Mouse (Mus musculus) midbrain, embryonic 10.5 days (tissue): ENCODE results near the gene Zkscan17. TPM values are rescaled to one million over a fixed set of nuclear protein-coding genes. Genes with fewer than 3 reads are reported as not detected.
A peak's percentile ranks its signal among the peaks of the same experiment; 100 is the strongest.
"Not testable (repeated sequence)": the region's sequence is repeated elsewhere in the genome, so short reads cannot be mapped to it uniquely, and the experiment has no call there.

Experiments used
- DNase-seq: peaks from one replicate; pipeline ENCODE4 v3.0.0-alpha.2; 2017; ENCODE audit warnings: low spot score
- H3K27ac ChIP-seq: fragments of 300-500 bp; sonication (generic); replicated peaks from 2 replicates; pipeline ENCODE4 v1.5.1; 2016; ENCODE audit warnings: mild to moderate bottlenecking
- H3K27me3 ChIP-seq: fragments of 300-500 bp; sonication (generic); 2 replicates; pipeline ENCODE4 v1.6.1; 2016; ENCODE audit warnings: low read depth, mild to moderate bottlenecking; ENCODE audit not compliant: poor library complexity, severe bottlenecking
- H3K36me3 ChIP-seq: fragments of 300-500 bp; sonication (generic); 2 replicates; pipeline ENCODE4 v1.6.1; 2016; ENCODE audit warnings: mild to moderate bottlenecking, moderate library complexity
- H3K4me1 ChIP-seq: fragments of 300-500 bp; sonication (generic); 2 replicates; pipeline ENCODE4 v1.6.1; 2016
- H3K4me3 ChIP-seq: fragments of 300-500 bp; sonication (generic); 2 replicates; pipeline ENCODE4 v1.5.1; 2016; ENCODE audit warnings: mild to moderate bottlenecking, moderate library complexity
- H3K9me3 ChIP-seq: fragments of 300-500 bp; sonication (generic); replicated peaks from 2 replicates; pipeline ENCODE4 v1.6.1; 2016; ENCODE audit warnings: mild to moderate bottlenecking
- WGBS: fragments of 180-500 bp; shearing (Covaris S2); methylation state at CpG from one replicate; pipeline ENCODE4 v1.1.7; 2016; 5-methylcytosine and 5-hydroxymethylcytosine counted together
- polyA plus RNA-seq: library from polyadenylated mRNA; unstranded; fragments of >200 nt; fragmentation: Nextera tagmentation; extraction: Ambion mirVana; gene quantifications from 2 replicates; pipeline ENCODE4 v1.2.1, GENCODE M21; 2016

Zkscan17 gene
- 36.4 and 37.7 TPM in 2 replicates for polyA plus RNA-seq

- Histone ChIP-seq H3K27me3 (no peaks in the 10 kb centered on the region), H3K4me3 (no peak within 1 kb of the TSS), H3K9me3 (peaks cover 4% of the 10 kb centered on the region; the same call in 1 of the 2 replicates), H3K4me1 (peaks cover 7% of the 10 kb centered on the region; the same call in 1 of the 2 replicates), H3K27ac (no peak within 1 kb of the TSS), H3K36me3 (no peaks in the 10 kb centered on the region)
- 55% methylated on average over 8 of the region's 8 CpGs for WGBS
- peak; percentile 25 for DNase-seq
Observed at GRCm38 (mm10) chr11:59526472-59527080, at the start of gene Zkscan17. TSS of gene Zkscan17 (minus strand) at chr11:59526751.

- not testable (repeated sequence) for H3K4me3 ChIP-seq
Observed at GRCm38 (mm10) chr11:59576135-59576534, 49.6 kb upstream of the Zkscan17 start, which contains the start of gene Olfr222. TSS of gene Olfr222 (minus strand) at chr11:59576235.

DNA sequence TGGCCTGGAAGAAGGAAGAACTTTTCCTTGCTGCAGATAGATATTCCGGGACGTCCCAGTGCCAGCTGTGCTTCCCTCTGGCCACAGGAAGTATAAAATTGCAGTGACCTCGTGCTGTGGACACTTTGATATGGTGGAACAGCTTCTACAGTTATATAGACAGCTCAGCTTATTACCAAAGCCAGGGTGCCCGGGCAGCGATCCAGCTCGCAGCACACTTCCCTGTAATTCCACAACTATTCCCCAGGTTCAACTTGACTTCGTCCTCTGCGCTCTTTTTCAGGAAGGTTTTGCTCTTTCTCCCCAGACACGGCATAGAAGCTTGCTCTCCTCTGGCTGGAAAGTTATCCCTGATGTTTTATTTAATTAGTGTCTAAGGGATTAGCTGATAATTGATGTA is 49.2 kb upstream of the Zkscan17 start:
- H3K27ac ChIP-seq = no peak overlapping the region
- 68% methylated on average over 9 of the region's 9 CpGs for WGBS
- no peaks in the 10 kb centered on the region for H3K36me3 ChIP-seq
- no peak for DNase-seq
- H3K27me3 ChIP-seq = 0 out of 2 replicates have a peak, but pooled peaks cover 4% of the 10 kb centered on the region
- no peaks in the 10 kb centered on the region for H3K9me3 ChIP-seq
- H3K4me1 ChIP-seq = no peaks in the 10 kb centered on the region
- no peak overlapping the region for H3K4me3 ChIP-seq

More at GRCm38 (mm10) chr11:59576135-59576534, 49.6 kb upstream of the Zkscan17 start, which contains the start of gene Olfr222:
- not testable (repeated sequence) for H3K36me3 ChIP-seq, H3K4me1 ChIP-seq, H3K9me3 ChIP-seq, H3K27me3 ChIP-seq, H3K27ac ChIP-seq, DNase-seq

GRCm38 (mm10) chr11:59569306-59569705 is 42.8 kb upstream of the Zkscan17 start:
- no peaks in the 10 kb centered on the region for H3K36me3 ChIP-seq
- H3K27me3 ChIP-seq = 0 out of 2 replicates have a peak, but pooled peaks cover 4% of the 10 kb centered on the region
- WGBS = 76% methylated on average over 3 of the region's 3 CpGs
- no peak overlapping the region for H3K27ac ChIP-seq
- H3K4me3 ChIP-seq = no peak overlapping the region
- no peak for DNase-seq
- no peaks in the 10 kb centered on the region for H3K9me3 ChIP-seq
- H3K4me1 ChIP-seq = no peaks in the 10 kb centered on the region

- Histone ChIP-seq H3K36me3 (no peaks in the 10 kb centered on the region), H3K27ac (no peak overlapping the region), H3K4me3 (no peak overlapping the region), H3K9me3 (no peaks in the 10 kb centered on the region), H3K27me3 (no peaks in the 10 kb centered on the region), H3K4me1 (no peaks in the 10 kb centered on the region)
- 80% methylated on average over 9 of the region's 9 CpGs for whole genome bisulfite sequencing
- no peak for DNase-seq
Observed at GRCm38 (mm10) chr11:59562837-59563236, 36.3 kb upstream of the Zkscan17 start.

- H3K27ac ChIP-seq = no peak overlapping the region
- 93% methylated on average over 4 of the region's 4 CpGs for WGBS
- H3K4me3 ChIP-seq = no peak overlapping the region
- no peaks in the 10 kb centered on the region for H3K27me3 ChIP-seq
- no peak for DNase-seq
- no peaks in the 10 kb centered on the region for H3K4me1 ChIP-seq
- H3K9me3 ChIP-seq = no peaks in the 10 kb centered on the region
- no peaks in the 10 kb centered on the region for H3K36me3 ChIP-seq
Observed at GRCm38 (mm10) chr11:59562336-59562735, 35.8 kb upstream of the Zkscan17 start.

DNA sequence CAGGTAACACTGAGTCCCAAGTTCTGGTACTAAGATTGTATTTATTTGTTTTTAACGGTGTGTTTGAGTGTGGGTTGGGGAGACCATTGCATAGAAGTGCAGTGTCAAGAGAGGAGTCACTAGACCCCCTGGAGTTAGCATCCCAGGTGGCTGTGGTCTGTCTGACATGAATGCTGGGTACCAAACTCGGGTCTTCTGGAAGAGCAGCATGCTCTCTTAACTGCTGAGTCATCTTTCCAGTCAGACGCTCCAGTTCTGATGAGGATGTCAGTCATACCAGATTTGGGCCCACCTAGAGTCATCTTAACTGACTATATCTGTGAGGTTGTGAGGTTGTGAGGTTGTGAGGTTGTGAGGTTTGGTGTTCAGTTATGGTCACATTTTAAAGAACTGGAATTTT is 34.4 kb upstream of the Zkscan17 start:
- H3K27me3 ChIP-seq = no peaks in the 10 kb centered on the region
- no peak for DNase-seq
- 76% methylated on average over 3 of the region's 3 CpGs for WGBS
- H3K4me3 ChIP-seq = no peak overlapping the region
- no peaks in the 10 kb centered on the region for H3K9me3 ChIP-seq
- no peaks in the 10 kb centered on the region for H3K36me3 ChIP-seq
- H3K27ac ChIP-seq = no peak overlapping the region
- no peaks in the 10 kb centered on the region for H3K4me1 ChIP-seq

DNA sequence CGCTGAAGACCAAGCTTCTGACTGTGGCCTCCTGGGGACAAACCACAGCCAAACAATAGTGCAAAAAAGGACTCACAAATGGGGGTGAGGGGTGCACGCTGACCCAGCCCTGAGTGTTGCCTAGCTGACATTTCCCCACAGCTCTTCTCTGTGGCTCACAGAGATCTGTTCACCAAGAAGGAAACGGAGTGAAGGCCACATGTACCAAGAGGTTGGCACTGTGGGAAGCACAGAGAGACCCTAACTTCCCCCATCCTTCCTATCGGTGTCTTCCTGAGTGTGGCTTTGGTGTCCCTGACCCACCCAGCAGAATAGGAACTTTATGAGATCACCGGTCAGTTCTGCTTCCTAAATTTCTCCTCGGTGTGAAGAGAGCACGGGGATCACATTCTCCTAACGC is 28.0 kb upstream of the Zkscan17 start:
- Histone ChIP-seq H3K27ac (no peak overlapping the region), H3K27me3 (no peaks in the 10 kb centered on the region), H3K4me1 (no peaks in the 10 kb centered on the region), H3K4me3 (no peak overlapping the region), H3K9me3 (no peaks in the 10 kb centered on the region), H3K36me3 (no peaks in the 10 kb centered on the region)
- no peak for DNase-seq
- 81% methylated on average over 8 of the region's 8 CpGs for WGBS

DNA sequence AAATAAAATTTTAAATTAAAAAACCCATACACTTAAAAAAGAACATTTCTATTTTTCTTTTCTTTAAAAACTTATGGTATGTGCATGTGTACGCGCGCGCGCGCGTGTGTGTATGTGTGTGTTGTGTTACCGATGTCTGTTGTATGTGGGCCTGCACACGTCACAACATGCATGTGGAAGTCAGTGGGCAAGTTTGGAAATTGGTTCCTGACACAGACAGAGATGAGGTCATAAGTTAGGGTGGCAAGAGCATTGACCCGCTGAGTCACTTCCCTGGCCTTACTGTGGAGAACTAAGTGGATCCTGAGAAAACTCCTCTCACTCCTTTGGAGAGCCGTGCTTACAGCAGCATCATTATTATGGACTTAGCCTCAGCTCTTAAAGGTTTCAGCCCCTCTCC is 27.6 kb upstream of the Zkscan17 start:
- no peak for DNase-seq
- H3K4me1 ChIP-seq = no peaks in the 10 kb centered on the region
- H3K27me3 ChIP-seq = no peaks in the 10 kb centered on the region
- H3K27ac ChIP-seq = no peak overlapping the region
- H3K4me3 ChIP-seq = no peak overlapping the region
- H3K36me3 ChIP-seq = no peaks in the 10 kb centered on the region
- WGBS = 94% methylated on average over 11 of the region's 11 CpGs
- no peaks in the 10 kb centered on the region for H3K9me3 ChIP-seq

- H3K27me3 ChIP-seq = no peaks in the 10 kb centered on the region
- no peak for DNase-seq
- H3K9me3 ChIP-seq = no peaks in the 10 kb centered on the region
- no peak overlapping the region for H3K4me3 ChIP-seq
- no peaks in the 10 kb centered on the region for H3K36me3 ChIP-seq
- 88% methylated on average over 9 of the region's 9 CpGs for WGBS
- no peaks in the 10 kb centered on the region for H3K4me1 ChIP-seq
- no peak overlapping the region for H3K27ac ChIP-seq
Observed at GRCm38 (mm10) chr11:59544005-59544404, 17.5 kb upstream of the Zkscan17 start.

- Histone ChIP-seq H3K4me1 (0 out of 2 replicates have a peak, but pooled peaks cover 2% of the 10 kb centered on the region), H3K36me3 (no peaks in the 10 kb centered on the region), H3K9me3 (no peaks in the 10 kb centered on the region), H3K4me3 (no peak overlapping the region), H3K27ac (no peak overlapping the region), H3K27me3 (no peaks in the 10 kb centered on the region)
- no peak for DNase-seq
- 89% methylated on average over 3 of the region's 3 CpGs for WGBS
Observed at GRCm38 (mm10) chr11:59543376-59543775, 16.8 kb upstream of the Zkscan17 start.

DNA sequence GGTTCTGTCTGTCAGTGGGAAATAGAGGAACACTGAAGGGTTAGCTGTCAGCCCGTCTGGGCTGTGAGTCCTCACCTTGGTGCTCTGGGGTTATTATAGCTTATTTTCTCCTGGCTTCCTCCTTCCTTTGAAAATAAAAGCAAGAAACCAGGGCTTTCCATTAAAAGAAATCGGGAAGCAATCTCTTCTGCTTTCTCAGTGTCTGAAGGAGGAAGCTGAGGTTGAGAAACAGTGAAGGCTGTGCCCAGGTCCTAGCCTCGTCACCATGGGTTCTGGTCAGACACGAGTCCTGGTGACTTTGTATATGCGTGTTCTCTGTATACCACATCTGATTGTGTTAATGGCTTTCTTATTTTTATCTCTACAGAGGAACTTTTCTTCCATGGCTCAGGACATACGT is 15.9 kb upstream of the Zkscan17 start:
- Histone ChIP-seq H3K36me3 (no peaks in the 10 kb centered on the region), H3K4me1 (0 out of 2 replicates have a peak, but pooled peaks cover 3% of the 10 kb centered on the region), H3K27ac (no peak overlapping the region), H3K4me3 (no peak overlapping the region), H3K9me3 (no peaks in the 10 kb centered on the region), H3K27me3 (no peaks in the 10 kb centered on the region)
- WGBS = 88% methylated on average over 6 of the region's 6 CpGs
- DNase-seq = no peak

DNA sequence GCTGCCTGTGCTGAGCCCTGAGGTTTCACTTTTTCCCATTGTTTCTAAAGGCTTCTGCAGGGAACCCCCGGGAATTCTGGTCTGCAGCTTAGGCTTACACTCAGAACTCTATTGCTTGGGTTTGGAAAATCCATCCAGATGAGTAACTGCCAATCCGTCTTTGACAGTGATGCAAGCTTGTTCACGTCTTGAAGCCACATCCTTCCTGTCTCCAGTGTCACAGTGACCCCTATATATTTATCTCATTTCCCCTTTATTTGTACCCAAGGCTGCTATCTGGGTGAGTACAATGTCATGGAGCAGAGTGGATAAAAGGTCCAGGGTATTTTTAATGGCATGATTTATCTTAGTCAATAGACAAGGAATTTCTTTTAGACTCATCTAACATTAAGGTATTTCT is 14.8 kb upstream of the Zkscan17 start, which contains the start of gene Nlrp3:
TSS of gene Nlrp3 (plus strand) at position 245 of the 400 bp plus-strand sequence.
- H3K27ac ChIP-seq = no peak within 1 kb of the TSS
- 48% methylated on average over 3 of the region's 3 CpGs for WGBS

More for the DNA sequence above, 14.8 kb upstream of the Zkscan17 start, which contains the start of gene Nlrp3:
- Histone ChIP-seq H3K9me3 (no peaks in the 10 kb centered on the region), H3K4me3 (no peak within 1 kb of the TSS), H3K36me3 (no peaks in the 10 kb centered on the region), H3K4me1 (0 out of 2 replicates have a peak, but pooled peaks cover 3% of the 10 kb centered on the region), H3K27me3 (no peaks in the 10 kb centered on the region)
- DNase-seq = no peak
